Mouse (Mus musculus) left cerebral cortex, postnatal 25 days (tissue): ENCODE data around the gene Eda. TPM values are rescaled to one million over a fixed set of nuclear protein-coding genes. Genes with fewer than 3 reads are reported as not detected.
"Not testable (repeated sequence)": the region's sequence is repeated elsewhere in the genome, so short reads cannot be mapped to it uniquely, and the experiment has no call there.

Source experiments
- DNase-seq, 2 experiments: peaks; one replicate each; pipeline ENCODE4 v3.0.0; 2022; ENCODE audit warnings: low spot score in 2 of 2, mixed read lengths in 1 of 2
- intact Hi-C: fragments of 180-260 bp; cut with DNase I; formaldehyde crosslinking; loops from one replicate; pipeline ENCODE4 v1.15.1; 2025
- microRNA-seq, 2 experiments: library from miRNA; unstranded; fragments of <30 nt; microRNA quantifications; one replicate each; pipeline ENCODE4 v1.2.0; 2022
- total RNA-seq, 2 experiments: library from RNA; stranded (reverse); gene quantifications; 2 replicates each; pipeline ENCODE4 v1.2.3; 2021

Eda gene
- total RNA-seq, 2 experiments from 2014 or later = 5.3 to 5.7 TPM

DNA sequence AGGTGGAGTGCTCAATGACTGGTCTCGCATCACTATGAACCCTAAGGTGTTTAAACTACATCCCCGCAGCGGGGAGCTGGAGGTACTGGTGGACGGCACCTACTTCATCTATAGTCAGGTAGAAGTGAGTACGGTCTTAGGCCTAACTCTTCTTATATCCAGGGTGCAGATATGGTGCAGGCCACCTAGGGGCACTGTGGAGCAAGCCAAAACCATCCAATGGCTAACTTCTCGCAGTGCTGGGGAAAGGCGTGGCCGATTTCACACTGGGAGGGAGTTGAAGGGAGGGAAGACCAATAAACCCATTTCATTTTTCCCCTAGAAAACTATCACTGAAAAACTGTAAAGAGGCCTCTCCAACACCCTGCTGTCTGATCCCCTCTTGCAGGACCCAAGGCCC lies 419.6 kb downstream of the Eda start:
- DNase-seq = no peak
- intact Hi-C loops = loop anchor here (2.0 to 10.0 kb wide), 2 partner anchors 86 to 420 kb away; partner anchors contain the start of gene Eda

DNA sequence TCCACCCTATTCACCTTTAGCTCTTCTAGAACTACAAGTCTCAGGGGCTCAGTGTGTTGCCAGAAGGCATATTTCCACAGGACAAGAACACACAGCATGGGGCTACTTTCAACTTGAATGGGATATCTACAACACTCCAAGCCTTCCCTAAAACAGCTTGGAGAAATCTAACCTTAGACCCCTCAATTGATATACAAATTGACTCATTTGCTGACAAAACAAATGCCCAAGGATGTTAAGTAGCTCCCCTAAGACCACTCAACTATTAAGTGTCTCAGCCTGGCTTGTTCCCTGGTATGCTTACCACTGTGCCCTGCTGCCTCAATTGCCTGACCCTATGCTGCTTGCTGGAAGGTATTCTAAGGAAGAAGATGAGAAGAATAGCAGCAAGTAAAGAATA lies 425.5 kb downstream of the Eda start:
- intact Hi-C loops = no loop called here
- DNase-seq = no peak

DNA sequence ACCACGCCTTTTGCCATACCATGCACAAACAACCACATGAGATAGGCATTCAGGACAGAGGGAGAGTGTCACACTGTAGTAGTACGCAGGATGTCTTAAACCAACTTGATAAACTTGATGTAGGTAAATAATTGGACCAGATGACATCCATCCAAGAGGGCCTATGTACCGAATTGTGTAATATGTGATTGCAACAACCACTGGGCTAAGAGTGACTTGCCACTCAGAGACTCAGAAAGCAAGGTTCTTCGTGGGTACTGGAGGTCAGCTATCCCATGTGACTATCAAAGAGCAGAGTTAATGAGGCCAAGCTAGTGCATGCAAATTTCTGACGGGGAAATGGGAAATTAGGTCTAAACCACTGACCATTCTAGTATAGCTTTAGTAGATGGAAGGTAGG lies 426.3 kb downstream of the Eda start:
- no peak for DNase-seq
- intact Hi-C loops = no loop called here

DNA sequence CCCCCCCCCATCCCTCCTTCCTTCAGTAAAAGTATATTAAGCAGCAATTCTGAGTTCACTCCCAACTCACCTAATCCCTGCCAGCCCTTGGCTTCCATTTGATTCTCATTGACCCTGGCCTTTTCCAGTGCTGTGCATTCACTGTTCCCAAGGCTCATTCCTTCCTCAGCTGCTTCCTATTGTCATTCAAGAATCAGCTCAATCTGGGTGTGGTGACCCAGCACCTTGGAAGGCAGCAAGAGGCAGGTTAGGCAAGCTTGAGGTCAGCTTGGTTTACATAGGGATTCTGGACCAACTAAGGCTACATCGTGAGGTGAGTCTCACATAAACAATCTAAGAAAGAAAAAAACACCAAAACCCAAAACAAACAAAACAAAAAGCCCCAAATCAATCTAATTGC lies 433.8 kb downstream of the Eda start:
- intact Hi-C loops = no loop called here
- DNase-seq = no peak

DNA sequence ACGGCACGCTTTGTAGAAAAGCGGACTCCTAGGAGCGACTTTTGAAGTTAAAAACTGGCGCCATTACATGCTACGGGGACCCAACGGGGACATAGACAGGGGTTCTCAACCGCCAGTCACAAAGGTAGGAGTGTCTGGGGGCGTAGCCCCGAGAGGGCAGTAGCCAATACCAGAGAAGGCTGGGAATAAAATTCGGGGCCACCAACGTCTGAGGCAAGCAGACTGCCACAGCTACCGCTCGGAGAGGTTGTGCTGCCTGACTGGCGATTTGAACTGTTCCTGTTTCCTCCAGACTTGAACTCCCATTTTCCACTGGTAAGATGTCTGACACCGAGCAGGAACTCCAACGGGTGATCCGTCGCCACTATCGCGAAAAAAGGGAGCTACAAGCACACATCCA lies 453.3 kb downstream of the Eda start, which contains the start of gene Otud6a:
Gene Otud6a, plus strand, starts transcription at position 321 of the 400 bp plus-strand sequence.
- intact Hi-C loops = no loop called here
- no peak for DNase-seq

DNA sequence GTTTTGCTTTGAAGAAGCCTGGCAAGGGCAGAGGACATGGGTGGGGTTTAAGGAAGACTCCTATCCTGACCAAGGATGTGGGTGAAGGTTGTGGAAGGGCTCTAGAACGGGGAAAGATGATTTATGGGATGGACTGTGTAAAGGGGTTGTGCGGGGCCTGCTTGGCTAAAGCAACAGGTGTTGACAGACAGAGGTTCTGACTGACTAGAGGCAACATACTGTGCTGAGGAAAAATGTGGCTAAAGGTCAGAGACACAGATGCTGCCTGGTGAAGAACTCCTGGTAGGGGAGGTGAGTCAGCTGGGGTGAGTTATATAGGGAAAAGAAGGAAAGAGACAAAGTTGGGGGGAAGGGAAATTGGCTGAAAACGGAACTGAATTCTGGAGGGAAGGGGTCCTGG lies 456.9 kb downstream of the Eda start:
- no peak for DNase-seq
- intact Hi-C loops = no loop called here

DNA sequence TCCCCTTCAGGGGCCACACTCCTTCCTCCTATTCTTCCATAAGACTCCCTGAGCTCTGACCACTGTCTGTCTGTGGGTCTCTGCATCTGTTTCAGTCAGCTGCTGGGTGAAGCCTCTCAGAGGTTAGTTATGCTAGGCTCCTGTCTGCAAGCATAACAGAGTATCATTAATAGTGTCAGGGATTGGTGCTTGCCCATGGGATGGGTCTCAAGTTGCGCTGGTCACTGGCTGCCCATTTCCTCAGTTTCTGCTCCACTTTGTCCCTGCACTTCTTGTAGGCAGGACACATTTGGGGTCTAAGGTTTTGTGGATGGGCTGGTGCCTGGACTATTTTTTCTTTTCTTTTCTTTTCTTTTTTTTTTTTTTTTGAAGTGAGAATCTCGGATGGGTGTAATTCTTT lies 467.2 kb downstream of the Eda start, which contains the start of gene Awat2:
Gene Awat2, minus strand, starts transcription at position 101 of the 400 bp plus-strand sequence.
- intact Hi-C loops, DNase-seq: not testable (repeated sequence)

DNA sequence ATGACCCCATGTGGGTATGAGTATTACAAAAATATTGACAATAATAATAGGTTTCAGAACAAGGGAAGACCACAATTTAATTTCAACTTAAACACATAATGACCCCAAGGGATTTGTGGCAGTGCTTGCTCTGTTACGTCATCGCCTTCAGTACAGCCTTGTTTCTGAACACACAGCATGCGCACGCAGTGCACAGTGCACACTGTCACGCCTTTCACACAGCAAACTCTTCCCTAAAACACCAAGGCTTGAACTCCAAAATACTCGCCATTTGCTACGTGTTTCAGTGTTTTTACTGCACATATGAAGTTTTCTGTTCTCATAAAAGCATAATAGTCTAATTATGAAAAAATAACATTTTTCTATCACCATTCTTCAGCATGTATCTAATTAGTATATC lies 468.1 kb downstream of the Eda start:
- no peak for DNase-seq
- intact Hi-C loops = no loop called here

Small RNAs within 50 kb of the gene (microRNA-seq; reads per million reads assigned to microRNA genes)
- gene Mir676 = 2,463 to 2,609 reads per million in 2 experiments

Other genes with a start within 250 kb of the Eda start
- 10 to 100 TPM; 20.3 to 20.9 TPM for gene Tmem28, start 154.6 kb upstream of the Eda start, total RNA-seq